Mouse (Mus musculus): ENCODE results near the gene Bnip1.

DNA sequence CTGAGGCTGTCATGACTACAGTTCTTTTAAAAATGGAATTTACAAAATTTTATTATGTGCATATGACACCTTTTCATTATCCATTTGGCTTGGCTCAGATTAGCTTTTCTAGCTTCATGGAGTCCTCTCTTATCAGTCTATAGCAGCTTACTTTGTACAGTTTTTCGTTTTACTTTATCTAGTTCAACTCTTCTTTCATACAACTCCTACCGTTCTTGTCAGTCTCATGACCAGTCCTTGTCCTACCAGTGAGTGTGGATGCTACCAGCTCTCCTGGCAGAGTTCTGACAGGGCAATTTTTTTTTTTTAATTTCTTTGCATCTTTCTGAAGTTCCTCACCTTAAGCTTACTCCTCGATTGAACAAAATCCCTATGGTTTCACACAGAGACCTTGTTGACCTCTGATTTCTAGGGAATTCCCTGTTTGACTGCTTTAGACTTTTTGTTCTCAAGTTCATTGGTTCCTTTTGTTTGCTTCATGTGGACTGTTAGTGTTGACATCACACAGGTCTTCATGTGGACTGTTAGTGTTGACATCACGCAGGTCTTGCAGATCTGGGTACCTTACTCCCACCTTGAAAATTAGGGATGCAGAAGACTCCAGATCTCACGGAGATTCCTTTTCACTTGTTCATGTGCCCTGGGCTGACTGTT, 13.6 kb upstream of the Bnip1 start:
- no peak for TF ChIP-seq GATA1 (IDR thresholded peaks at IDR 0.05; ENCODE audit: low read length)
- TF ChIP-seq TAL1 (IDR thresholded peaks at IDR 0.05; ENCODE audit: low read length) = peak; percentile 33; the same call in 1 of the 3 replicates
